Mouse (Mus musculus) myocyte (in vitro differentiated cells): ENCODE measurements around the gene Pbxip1.

Experiments used
- CEBPB ChIP-seq: IDR thresholded peaks from 2 replicates; pipeline ENCODE4 v1.6.1; 2011; ENCODE audit warnings: mild to moderate bottlenecking, moderate library complexity; ENCODE audit not compliant: poor library complexity, insufficient read depth, severe bottlenecking
- E2F4 ChIP-seq: IDR thresholded peaks from one replicate; pipeline ENCODE4 v1.6.1; 2011; ENCODE audit warnings: mild to moderate bottlenecking, control low read depth, moderate library complexity; ENCODE audit not compliant: insufficient read depth
- MAX ChIP-seq: IDR thresholded peaks from one replicate; pipeline ENCODE4 v1.6.1; 2011; ENCODE audit warnings: low read depth, mild to moderate bottlenecking, control low read depth
- MYOG ChIP-seq, 3 experiments: IDR thresholded peaks; one replicate each; pipeline ENCODE4 v1.6.1; 2011; ENCODE audit warnings: control low read depth in 2 of 3, low read depth in 2 of 3, mild to moderate bottlenecking in 2 of 3; ENCODE audit not compliant: insufficient read length in 2 of 3, control insufficient read depth in 1 of 3, insufficient read depth in 1 of 3
- POLR2A ChIP-seq: IDR thresholded peaks from one replicate; pipeline ENCODE4 v1.6.1; 2011; ENCODE audit warnings: low read depth, mild to moderate bottlenecking, control low read depth, moderate library complexity; ENCODE audit not compliant: insufficient read length
- POLR2AphosphoS2 ChIP-seq: IDR thresholded peaks from one replicate; pipeline ENCODE4 v1.6.1; 2011; ENCODE audit warnings: low read depth, control low read depth; ENCODE audit not compliant: insufficient read length
- SRF ChIP-seq: IDR thresholded peaks from one replicate; pipeline ENCODE4 v1.6.1; 2011; ENCODE audit warnings: low read depth; ENCODE audit not compliant: control insufficient read depth, insufficient read length
- TCF12 ChIP-seq: IDR thresholded peaks from one replicate; pipeline ENCODE4 v1.6.1; 2011; ENCODE audit warnings: mild to moderate bottlenecking, control low read depth; ENCODE audit not compliant: poor library complexity, insufficient read depth, severe bottlenecking
- TCF3 ChIP-seq: IDR thresholded peaks from one replicate; pipeline ENCODE4 v1.6.1; 2011; ENCODE audit warnings: low read depth, control low read depth; ENCODE audit not compliant: insufficient read length
- USF1 ChIP-seq: IDR thresholded peaks from one replicate; pipeline ENCODE4 v1.6.1; 2011; ENCODE audit warnings: low read depth, mild to moderate bottlenecking, control low read depth, moderate library complexity

GRCm38 (mm10) chr3:89499696-89500095, 63.2 kb downstream of the Pbxip1 start:
- TF ChIP-seq POLR2A (no peak), SRF (no peak), MAX (no peak), USF1 (no peak), MYOG (IDR thresholded peaks at IDR 0.05; ENCODE audit: control insufficient read depth in 1 of 3, insufficient read depth in 1 of 3, insufficient read length in 2 of 3, low read depth in 2 of 3) (no peak), POLR2AphosphoS2 (no peak), CEBPB (no peak), E2F4 (no peak), TCF3 (no peak), TCF12 (no peak)
